Mouse (Mus musculus): ENCODE data around the gene Sez6l2. TPM values are rescaled to one million over a fixed set of nuclear protein-coding genes. Genes with fewer than 3 reads are reported as not detected.

The Sez6l2 gene
- polyA plus RNA-seq, 1 experiment = 3.7 TPM

DNA sequence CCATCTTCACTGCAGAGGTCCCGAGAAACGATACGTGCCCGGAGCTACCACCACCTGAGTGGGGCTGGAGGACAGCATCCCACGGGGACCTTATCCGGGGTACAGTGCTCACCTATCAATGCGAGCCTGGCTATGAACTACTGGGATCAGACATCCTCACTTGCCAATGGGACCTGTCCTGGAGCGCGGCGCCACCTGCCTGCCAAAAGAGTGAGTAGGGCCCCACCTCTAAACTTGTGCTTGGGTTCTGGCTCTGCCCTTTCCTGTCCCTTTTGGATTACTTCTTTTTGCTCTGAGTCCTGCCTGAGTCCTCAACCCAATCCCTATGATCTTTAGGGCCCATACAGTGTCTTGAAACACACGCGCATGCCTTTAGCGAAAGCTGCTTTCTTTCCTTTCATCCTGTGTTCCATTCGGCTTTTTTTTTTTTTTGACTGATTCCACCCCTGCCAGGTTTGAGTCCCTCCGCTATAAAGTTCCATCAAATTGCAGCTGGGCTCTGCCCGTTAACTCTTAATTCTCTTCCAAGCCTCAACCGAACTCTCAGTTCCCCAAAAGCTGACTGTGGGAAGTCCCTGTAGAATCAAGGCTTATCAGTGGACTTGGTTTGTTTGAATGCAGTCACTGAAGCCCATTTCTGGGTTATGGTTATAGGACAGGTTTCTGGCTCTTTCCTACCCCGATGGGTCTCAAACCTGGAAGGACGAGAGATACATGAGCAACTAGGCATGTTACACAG, 13.4 kb downstream of the Sez6l2 start:
- H3K27me3 ChIP-seq (ENCODE audit: control insufficient read depth, insufficient read depth, low read length) = no peaks in the 10 kb centered on the region
- 42% methylated on average over 19 of the region's 19 CpGs for WGBS
- H3K4me3 ChIP-seq (ENCODE audit: control insufficient read depth, insufficient read depth, low read length) = no peak overlapping the region
- no peaks in the 10 kb centered on the region for H3K36me3 ChIP-seq (ENCODE audit: control insufficient read depth, insufficient read depth, low read length)
- TF ChIP-seq CTCF (IDR thresholded peaks at IDR 0.05; ENCODE audit: borderline replicate concordance, control insufficient read depth, extremely low read depth, insufficient read depth, low read length, poor library complexity) (peak; percentile 37; the same call in 1 of the 2 replicates), POLR2A (IDR thresholded peaks at IDR 0.05; ENCODE audit: control insufficient read depth, extremely low read depth, insufficient read depth, low read length, poor library complexity) (no peak)
- DNase-seq = peak; percentile 59
- H3K4me1 ChIP-seq (replicated peaks; ENCODE audit: control insufficient read depth, insufficient read depth, low read length) = no peaks in the 10 kb centered on the region
- no peak overlapping the region for H3K27ac ChIP-seq (ENCODE audit: control insufficient read depth, insufficient read depth, low read length)

- H3K36me3 ChIP-seq (ENCODE audit: control insufficient read depth, insufficient read depth, low read length) = no peaks in the 10 kb centered on the region
- H3K27me3 ChIP-seq (ENCODE audit: control insufficient read depth, insufficient read depth, low read length) = no peaks in the 10 kb centered on the region
- 31% methylated on average over 3 of the region's 3 CpGs for WGBS
- no peak overlapping the region for H3K4me3 ChIP-seq (ENCODE audit: control insufficient read depth, insufficient read depth, low read length)
- DNase-seq = no peak
- H3K4me1 ChIP-seq (replicated peaks; ENCODE audit: control insufficient read depth, insufficient read depth, low read length) = no peaks in the 10 kb centered on the region
- no peak overlapping the region for H3K27ac ChIP-seq (ENCODE audit: control insufficient read depth, insufficient read depth, low read length)
- no peak for TF ChIP-seq POLR2A (IDR thresholded peaks at IDR 0.05; ENCODE audit: control insufficient read depth, extremely low read depth, insufficient read depth, low read length, poor library complexity)
- no peak for TF ChIP-seq CTCF (IDR thresholded peaks at IDR 0.05; ENCODE audit: borderline replicate concordance, control insufficient read depth, extremely low read depth, insufficient read depth, low read length, poor library complexity)
Observed at GRCm38 (mm10) chr7:126965568-126965967, 15.2 kb downstream of the Sez6l2 start.

- WGBS = 91% methylated on average over 6 of the region's 6 CpGs
- Histone ChIP-seq H3K4me3 (ENCODE audit: control insufficient read depth, insufficient read depth, low read length) (no peak overlapping the region), H3K36me3 (ENCODE audit: control insufficient read depth, insufficient read depth, low read length) (no peaks in the 10 kb centered on the region), H3K27ac (ENCODE audit: control insufficient read depth, insufficient read depth, low read length) (no peak overlapping the region), H3K4me1 (replicated peaks; ENCODE audit: control insufficient read depth, insufficient read depth, low read length) (no peaks in the 10 kb centered on the region), H3K27me3 (ENCODE audit: control insufficient read depth, insufficient read depth, low read length) (no peaks in the 10 kb centered on the region)
- no peak for DNase-seq
- TF ChIP-seq CTCF (IDR thresholded peaks at IDR 0.05; ENCODE audit: borderline replicate concordance, control insufficient read depth, extremely low read depth, insufficient read depth, low read length, poor library complexity) = no peak
Observed at GRCm38 (mm10) chr7:126967361-126967760, 17.0 kb downstream of the Sez6l2 start.

DNA sequence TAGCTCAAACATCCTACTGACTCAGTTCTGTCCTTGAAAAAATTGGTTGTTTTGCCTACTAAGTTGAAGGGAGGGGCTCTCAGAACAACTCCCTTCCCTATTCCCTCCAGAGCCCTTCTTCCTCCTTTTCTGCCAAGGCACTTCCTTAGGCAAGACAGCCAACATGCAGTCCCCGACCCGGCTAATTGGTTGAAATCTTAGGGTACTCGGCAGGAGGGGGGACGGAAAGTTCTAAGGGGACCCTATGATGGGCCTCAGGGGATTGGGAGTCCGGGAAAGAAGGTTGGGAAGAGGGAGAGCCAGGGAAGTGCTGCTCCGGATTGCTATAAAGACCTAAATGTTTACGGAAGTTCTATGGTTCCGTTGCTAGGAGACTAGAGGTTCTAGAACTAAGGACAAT, 25.1 kb downstream of the Sez6l2 start:
- H3K36me3 ChIP-seq (ENCODE audit: control insufficient read depth, insufficient read depth, low read length) = peaks cover 23% of the 10 kb centered on the region
- TF ChIP-seq POLR2A (IDR thresholded peaks at IDR 0.05; ENCODE audit: control insufficient read depth, extremely low read depth, insufficient read depth, low read length, poor library complexity) (0 out of 2 replicates have a peak, but pooled peaks have one; percentile 9), CTCF (IDR thresholded peaks at IDR 0.05; ENCODE audit: borderline replicate concordance, control insufficient read depth, extremely low read depth, insufficient read depth, low read length, poor library complexity) (no peak)
- 5% methylated on average over 8 of the region's 8 CpGs for whole genome bisulfite sequencing
- H3K4me3 ChIP-seq (ENCODE audit: control insufficient read depth, insufficient read depth, low read length) = no peak overlapping the region
- H3K27me3 ChIP-seq (ENCODE audit: control insufficient read depth, insufficient read depth, low read length) = no peaks in the 10 kb centered on the region
- H3K27ac ChIP-seq (ENCODE audit: control insufficient read depth, insufficient read depth, low read length) = no peak overlapping the region
- peaks cover 22% of the 10 kb centered on the region for H3K4me1 ChIP-seq (replicated peaks; ENCODE audit: control insufficient read depth, insufficient read depth, low read length)
- DNase-seq = no peak

- TF ChIP-seq CTCF (IDR thresholded peaks at IDR 0.05; ENCODE audit: borderline replicate concordance, control insufficient read depth, extremely low read depth, insufficient read depth, low read length, poor library complexity) = no peak
- DNase-seq = no peak
- H3K36me3 ChIP-seq (ENCODE audit: control insufficient read depth, insufficient read depth, low read length) = peaks cover 23% of the 10 kb centered on the region
- peak within 1 kb of the TSS; percentile 83 for H3K27ac ChIP-seq (ENCODE audit: control insufficient read depth, insufficient read depth, low read length)
- 6% methylated on average over 1 of the region's 1 CpGs for WGBS
- no peaks in the 10 kb centered on the region for H3K27me3 ChIP-seq (ENCODE audit: control insufficient read depth, insufficient read depth, low read length)
- H3K4me3 ChIP-seq (ENCODE audit: control insufficient read depth, insufficient read depth, low read length) = peak within 1 kb of the TSS; percentile 99
- H3K4me1 ChIP-seq (replicated peaks; ENCODE audit: control insufficient read depth, insufficient read depth, low read length) = peaks cover 22% of the 10 kb centered on the region
Observed at GRCm38 (mm10) chr7:126975893-126975949, 25.4 kb downstream of the Sez6l2 start, which contains the start of gene Cdipt. TSS of gene Cdipt (plus strand) at chr7:126975914.

GRCm38 (mm10) chr7:126975950-126976866, 25.8 kb downstream of the Sez6l2 start, which contains the start of gene Cdiptos:
TSS of gene Cdiptos (minus strand) at chr7:126976098.
- Histone ChIP-seq H3K4me3 (ENCODE audit: control insufficient read depth, insufficient read depth, low read length) (peak within 1 kb of the TSS; percentile 99), H3K36me3 (ENCODE audit: control insufficient read depth, insufficient read depth, low read length) (peaks cover 23% of the 10 kb centered on the region), H3K4me1 (replicated peaks; ENCODE audit: control insufficient read depth, insufficient read depth, low read length) (peaks cover 22% of the 10 kb centered on the region), H3K27ac (ENCODE audit: control insufficient read depth, insufficient read depth, low read length) (peak within 1 kb of the TSS; percentile 83), H3K27me3 (ENCODE audit: control insufficient read depth, insufficient read depth, low read length) (no peaks in the 10 kb centered on the region)
- peak; percentile 94 for DNase-seq
- WGBS = under 1% methylated on average over 55 of the region's 55 CpGs
- peak; percentile 98 for TF ChIP-seq CTCF (IDR thresholded peaks at IDR 0.05; ENCODE audit: borderline replicate concordance, control insufficient read depth, extremely low read depth, insufficient read depth, low read length, poor library complexity)
- no peak for TF ChIP-seq POLR2A (IDR thresholded peaks at IDR 0.05; ENCODE audit: control insufficient read depth, extremely low read depth, insufficient read depth, low read length, poor library complexity)
